Mouse (Mus musculus) NIH3T3 (cell line): ENCODE results near the gene Rrh.
"Not testable (repeated sequence)": the region's sequence is repeated elsewhere in the genome, so short reads cannot be mapped to it uniquely, and the experiment has no call there.

Experiments
- DNase-seq: peaks from one replicate; pipeline ENCODE4 v3.0.0-alpha.2; 2012; ENCODE audit warnings: low read depth

Rrh gene

DNA sequence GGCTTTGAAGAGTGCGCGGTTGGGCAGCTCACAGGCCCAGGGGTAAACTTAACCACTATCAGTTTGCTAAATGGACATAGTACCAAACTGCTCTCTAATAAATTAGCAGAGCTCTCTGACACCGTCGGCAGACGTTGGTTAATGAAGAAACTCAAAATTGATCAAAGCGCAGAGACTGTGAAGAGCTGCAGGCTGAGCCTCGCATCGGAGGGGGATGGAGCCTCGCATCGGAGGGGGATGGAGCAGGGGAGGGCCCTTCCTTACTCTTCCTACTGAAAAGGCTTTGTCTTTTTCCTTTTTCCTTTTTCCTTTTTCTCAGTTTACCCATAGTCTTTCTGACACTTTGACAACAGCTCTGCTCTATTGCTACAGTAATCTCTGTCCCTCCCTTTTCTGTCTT is 41.0 kb downstream of the Rrh start:
- DNase-seq: no peak

- DNase-seq: no peak
These were observed 51.2 kb downstream of the Rrh start for GRCm38 (mm10) chr3:129771210-129771609.

DNA sequence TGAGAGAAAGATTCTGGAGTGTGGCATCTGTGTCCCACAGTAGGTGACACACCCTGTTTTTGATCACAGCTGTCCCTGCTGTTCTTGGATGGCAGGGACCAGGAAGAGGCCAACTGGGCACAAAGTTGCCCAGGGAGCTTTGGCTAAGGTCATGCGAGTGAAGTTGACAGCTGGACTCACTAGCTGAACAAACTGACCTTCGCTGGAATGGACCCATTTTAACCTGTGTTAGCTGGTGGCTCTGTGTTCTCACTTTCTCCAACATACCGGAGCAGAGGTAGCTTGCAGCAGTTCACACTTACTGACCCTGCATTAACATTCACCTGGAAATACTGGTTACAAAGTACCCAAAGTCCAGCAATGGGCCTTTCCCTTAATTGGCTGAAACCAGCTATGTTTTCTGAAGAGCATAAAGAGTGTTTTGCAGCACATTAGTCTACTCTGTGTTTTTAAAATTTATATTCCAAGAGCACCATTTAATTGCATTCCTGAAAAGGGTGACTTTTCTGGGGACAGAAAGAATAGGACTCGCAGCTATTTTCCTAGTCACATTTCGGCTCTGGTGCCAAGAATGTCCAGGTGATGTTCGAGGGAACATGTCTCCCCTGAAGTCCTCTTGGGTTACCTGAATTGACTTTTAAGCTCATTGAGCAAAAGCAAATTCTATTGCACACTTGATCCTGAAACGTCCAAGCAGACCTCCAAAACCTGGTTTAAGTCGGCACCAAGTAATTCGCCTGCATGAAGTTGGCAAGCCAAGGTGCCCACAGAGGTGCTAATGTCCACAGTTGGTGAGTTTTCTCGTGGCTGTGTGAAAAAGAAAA is 55.2 kb downstream of the Rrh start:
- no peak for DNase-seq

GRCm38 (mm10) chr3:129766106-129766505 is 56.3 kb downstream of the Rrh start:
- DNase-seq: no peak

- DNase-seq: not testable (repeated sequence)
These were observed 64.8 kb downstream of the Rrh start for GRCm38 (mm10) chr3:129757599-129757998.

DNA sequence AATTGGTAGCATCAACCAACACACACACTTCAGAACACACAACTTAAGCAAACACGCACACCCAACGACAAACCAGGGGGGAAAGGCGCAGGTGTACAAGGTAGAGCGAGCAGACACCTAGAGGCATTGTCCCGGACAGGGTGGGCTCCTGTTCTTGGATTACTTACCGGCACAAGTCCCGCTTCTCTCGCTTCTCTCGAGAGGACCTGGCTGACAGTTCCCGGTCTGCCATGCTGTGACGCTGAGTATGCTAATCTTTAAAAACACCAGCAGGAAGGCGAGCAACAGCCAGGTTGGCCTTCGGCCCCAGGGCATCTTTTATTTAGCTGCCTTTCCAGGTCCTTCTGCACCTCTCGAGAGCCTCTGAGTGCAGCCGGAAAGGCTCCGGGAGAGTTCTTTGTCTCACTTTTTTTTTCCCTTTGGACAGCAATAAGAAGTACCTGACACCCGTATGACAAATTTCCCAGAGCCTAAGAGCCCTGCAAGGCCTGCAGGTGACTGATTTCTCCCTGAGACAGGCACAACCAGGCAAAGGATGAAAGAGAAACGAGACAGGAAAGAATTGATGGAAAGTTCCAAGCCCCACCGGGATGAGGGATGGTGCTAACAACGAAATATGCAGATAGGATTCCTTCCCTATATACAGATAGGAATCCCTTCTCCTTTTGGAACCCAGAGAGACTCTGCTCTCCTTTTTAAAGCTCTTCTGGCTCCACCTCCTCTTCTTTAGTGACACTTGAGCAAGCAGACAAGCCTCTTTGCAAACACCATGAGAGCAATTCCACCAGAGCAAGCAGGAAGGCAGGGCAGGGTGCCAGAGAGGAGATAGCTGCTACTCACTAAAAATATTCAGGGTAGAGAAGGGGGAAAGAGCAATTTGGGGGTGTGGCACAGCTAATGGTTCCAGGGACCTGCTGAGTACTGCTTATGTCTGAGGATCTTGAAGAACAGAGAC is 67.5 kb downstream of the Rrh start, which contains the start of gene Egf:
TSS of gene Egf (minus strand) at position 667 of the 955 bp plus-strand sequence.
- peak; percentile 9 for DNase-seq
